Mouse (Mus musculus): ENCODE measurements at regions not wholly inside any gene's neighbourhood (a gene's known extent, or its start where the extent isn't known, plus 50 kb on each side); places are given as distances from the start of the nearest gene placed in this dataset.

DNA sequence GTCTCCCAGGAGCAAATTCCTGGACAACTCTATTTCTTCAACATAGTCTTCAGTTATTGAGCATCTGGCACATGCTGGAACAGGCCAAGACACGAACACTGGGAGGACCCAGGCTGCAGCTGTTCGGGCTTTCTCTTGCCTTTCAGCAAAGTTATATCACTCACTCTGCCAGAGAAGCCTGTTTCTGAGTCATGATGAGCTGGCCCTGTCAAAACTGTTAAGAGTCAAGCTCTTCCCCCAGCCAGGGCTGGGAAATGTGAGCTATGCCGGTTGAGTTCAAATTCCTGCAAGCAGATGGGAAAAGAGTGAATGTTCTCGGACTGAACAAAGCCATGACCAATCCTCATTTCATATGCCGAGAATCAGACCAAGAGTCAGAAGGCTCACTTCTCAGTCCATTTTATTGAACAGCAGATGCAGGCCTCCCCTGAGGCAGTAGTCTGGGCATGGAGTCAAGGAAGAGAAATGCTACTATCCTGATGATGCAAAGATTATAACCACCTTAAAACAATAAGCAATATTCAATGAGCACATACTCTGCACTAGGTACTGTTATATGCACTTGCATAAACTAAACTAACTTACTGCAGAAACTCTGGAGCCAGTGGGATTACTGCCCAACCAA lies 90.7 kb upstream of the Slc22a22 start:
- ATAC-seq (ENCODE audit: extremely low read depth, insufficient number of reproducible peaks, low FRiP score, poor library complexity, severe bottlenecking), result no peak

DNA sequence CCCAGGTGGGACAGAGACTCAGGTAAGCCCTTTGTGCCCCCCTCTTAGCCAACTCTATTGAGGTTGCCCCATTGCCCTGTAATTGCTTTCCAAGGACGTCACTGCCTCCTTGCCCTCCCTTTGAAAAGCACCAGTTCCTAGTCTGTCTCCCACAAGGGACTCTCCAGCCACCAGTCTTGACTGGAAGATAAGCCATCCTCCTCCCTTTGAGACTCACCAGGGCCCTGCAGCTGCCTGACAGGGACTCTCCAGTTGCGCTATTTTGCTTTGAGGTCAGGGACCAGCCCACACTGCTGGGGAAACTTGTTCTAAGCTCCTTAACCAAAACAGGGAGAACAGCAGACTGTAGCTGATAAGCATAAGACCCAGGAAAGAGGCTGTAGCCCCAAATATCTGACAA lies 69.7 kb upstream of the Slc22a22 start:
- ATAC-seq (ENCODE audit: extremely low read depth, insufficient number of reproducible peaks, low FRiP score, poor library complexity, severe bottlenecking), result no peak

DNA sequence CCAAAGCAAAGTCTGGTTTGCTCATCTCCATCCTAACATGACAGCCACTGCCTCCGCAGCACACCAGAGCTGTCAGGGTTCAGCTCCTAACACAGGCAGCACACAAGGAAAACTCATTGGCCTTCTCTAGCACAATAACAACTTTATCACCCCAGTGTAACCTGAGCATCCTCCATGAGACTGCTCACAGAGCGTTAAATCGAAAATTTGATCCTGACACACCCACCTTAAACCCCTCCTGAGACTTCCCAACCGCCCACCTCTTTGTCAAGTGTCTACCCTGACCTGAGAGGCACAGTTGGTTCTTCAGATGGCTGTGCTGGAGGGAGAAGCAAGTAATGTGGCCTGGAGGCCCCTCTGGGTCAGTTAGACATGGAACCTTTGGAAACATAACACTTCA lies 67.7 kb upstream of the Slc22a22 start:
- ATAC-seq (ENCODE audit: extremely low read depth, insufficient number of reproducible peaks, low FRiP score, poor library complexity, severe bottlenecking), result no peak

DNA sequence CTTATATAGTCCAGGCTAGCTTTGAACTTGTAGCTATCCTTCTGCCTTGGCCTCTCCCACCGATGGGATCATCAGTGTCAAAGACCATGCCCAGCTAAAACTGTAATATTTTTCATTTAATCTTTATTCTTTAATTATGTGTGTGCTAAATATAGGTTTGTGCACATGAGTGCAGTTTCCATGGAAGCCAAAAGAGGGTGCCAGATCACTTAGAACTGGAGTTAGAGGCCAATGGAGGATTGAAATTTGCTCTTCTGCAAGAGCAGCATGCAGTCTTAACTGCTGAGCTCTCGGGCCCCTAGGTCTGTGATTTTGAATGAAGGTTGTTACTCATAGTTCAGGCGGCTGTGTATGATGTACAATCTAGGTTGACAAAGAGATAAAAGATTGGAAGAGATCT lies 66.6 kb upstream of the Slc22a22 start:
- no peak for ATAC-seq (ENCODE audit: extremely low read depth, insufficient number of reproducible peaks, low FRiP score, poor library complexity, severe bottlenecking)

DNA sequence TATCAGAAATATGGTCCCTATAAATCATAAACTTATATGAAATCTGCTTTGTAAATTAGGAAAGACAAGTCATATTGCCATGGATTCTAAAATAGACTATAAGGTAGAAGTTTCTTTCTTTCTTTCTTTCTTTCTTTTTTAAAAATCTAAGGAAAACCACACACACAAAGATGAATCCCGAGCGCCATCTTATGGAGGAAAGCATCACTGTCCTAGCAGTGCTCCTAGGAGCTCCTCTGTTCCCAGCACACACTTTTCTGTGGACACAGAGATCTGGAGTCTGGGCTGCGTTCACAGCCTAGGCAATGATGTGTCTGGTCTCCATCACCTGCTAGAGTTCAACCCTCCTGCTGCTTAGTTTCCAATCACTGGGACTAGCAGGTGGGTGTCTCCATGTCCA lies 65.2 kb upstream of the Slc22a22 start:
- ATAC-seq (ENCODE audit: extremely low read depth, insufficient number of reproducible peaks, low FRiP score, poor library complexity, severe bottlenecking), result no peak

DNA sequence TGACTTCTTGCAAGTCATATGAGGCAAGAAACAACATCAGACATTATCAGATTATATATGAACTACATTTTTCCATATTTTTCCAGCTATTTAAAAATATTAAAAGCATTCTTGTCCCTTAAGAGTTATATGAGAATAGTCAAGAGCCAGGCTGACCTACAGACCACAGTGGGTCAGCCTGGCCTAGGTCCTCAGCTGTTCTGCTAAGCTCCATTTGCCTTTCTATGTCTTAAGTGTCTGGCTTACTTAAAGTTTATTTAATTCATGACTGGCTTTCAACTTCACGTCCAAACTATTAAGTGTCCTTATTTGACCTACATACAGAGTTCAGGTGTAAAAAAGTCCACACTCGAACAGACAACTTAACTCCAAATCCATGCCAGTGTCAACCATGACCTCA lies 58.1 kb upstream of the Slc22a22 start:
- no peak for ATAC-seq (ENCODE audit: extremely low read depth, insufficient number of reproducible peaks, low FRiP score, poor library complexity, severe bottlenecking)
